Mouse (Mus musculus) ES-E14 (cell line): ENCODE data around the gene Ephb1. TPM values are rescaled to one million over a fixed set of nuclear protein-coding genes. Genes with fewer than 3 reads are reported as not detected.

Experiments
- DNase-seq: peaks from one replicate; pipeline ENCODE4 v3.0.0-alpha.2; 2013; ENCODE audit warnings: low read depth, low spot score
- H3K27ac ChIP-seq: 2 replicates; pipeline ENCODE4 v1.5.1; 2012; ENCODE audit warnings: low read depth, mild to moderate bottlenecking, low read length, moderate library complexity, mixed read lengths; ENCODE audit not compliant: poor library complexity, insufficient read depth, severe bottlenecking
- H3K36me3 ChIP-seq: 2 replicates; pipeline ENCODE4 v1.6.1; 2012; ENCODE audit warnings: mild to moderate bottlenecking, low read length, moderate library complexity, mixed read lengths; ENCODE audit not compliant: control insufficient read depth, poor library complexity, insufficient read depth, severe bottlenecking
- H3K4me1 ChIP-seq, 2 experiments: fragments of 150-350 bp in 1 of 2; sonication (generic) in 1 of 2; 2 replicates each; pipeline ENCODE4 v1.6.1; 2012; ENCODE audit warnings: low read length in 2 of 2, mild to moderate bottlenecking in 1 of 2, mixed read lengths in 1 of 2; ENCODE audit not compliant: control insufficient read depth in 2 of 2, insufficient read depth in 2 of 2, poor library complexity in 1 of 2
- H3K4me3 ChIP-seq, 2 experiments: fragments of 150-350 bp in 1 of 2; sonication (generic) in 1 of 2; 2 replicates each; pipeline ENCODE4 v1.5.1; 2012; ENCODE audit warnings: low read length in 2 of 2, low read depth in 1 of 2, mild to moderate bottlenecking in 1 of 2, mixed read lengths in 1 of 2; ENCODE audit not compliant: insufficient read depth in 1 of 2, poor library complexity in 1 of 2, severe bottlenecking in 1 of 2
- H3K9ac ChIP-seq: 2 replicates; pipeline ENCODE4 v1.6.1; 2012; ENCODE audit warnings: low read depth, mild to moderate bottlenecking, low read length, mixed read lengths; ENCODE audit not compliant: poor library complexity, insufficient read depth, severe bottlenecking
- H3K9me3 ChIP-seq: fragments of 150-350 bp; sonication (generic); 2 replicates; pipeline ENCODE4 v1.6.1; 2012; ENCODE audit warnings: low read depth, mild to moderate bottlenecking, low read length; ENCODE audit not compliant: control insufficient read depth, insufficient read depth
- CHD2 ChIP-seq: IDR thresholded peaks from 2 replicates; pipeline ENCODE4 v1.6.1; 2014; ENCODE audit warnings: mild to moderate bottlenecking, low read depth, low read length, inconsistent platforms
- HCFC1 ChIP-seq: IDR thresholded peaks from 2 replicates; pipeline ENCODE4 v1.6.1; 2012; ENCODE audit warnings: low read length, inconsistent platforms, borderline replicate concordance; ENCODE audit not compliant: insufficient read depth
- MAFK ChIP-seq: IDR thresholded peaks from 2 replicates; pipeline ENCODE4 v1.6.1; 2014; ENCODE audit warnings: mild to moderate bottlenecking, low read depth, low read length, inconsistent platforms; ENCODE audit not compliant: insufficient read depth
- ZC3H11A ChIP-seq: IDR thresholded peaks from 2 replicates; pipeline ENCODE4 v1.6.1; 2012; ENCODE audit warnings: low read depth, mild to moderate bottlenecking, inconsistent platforms, low read length, borderline replicate concordance
- ZNF384 ChIP-seq: IDR thresholded peaks from 2 replicates; pipeline ENCODE4 v1.6.1; 2012; ENCODE audit warnings: low read depth, low read length, inconsistent platforms
- in situ Hi-C, 2 experiments: fragments of 600-800 bp; cut with MboI; formaldehyde crosslinking; loops; one replicate each; pipeline ENCODE4 v1.15.1; 2025; ENCODE audit warnings: low sequenced_read_pairs in 2 of 2, inconsistent platforms in 1 of 2; ENCODE audit not compliant: unreplicated experiment in 2 of 2
- total RNA-seq: library from RNA; depleted of rRNA; stranded (reverse); fragments of 300-350 nt; gene quantifications from 2 replicates; pipeline ENCODE4 v1.2.3, GENCODE M21; 2012

The Ephb1 gene
- total RNA-seq, 1 experiment, result 0.27 TPM

GRCm38 (mm10) chr9:102365536-102365935, 11.0 kb upstream of the Ephb1 start:
- no peak overlapping the region for H3K9ac ChIP-seq
- no peaks in the 10 kb centered on the region for H3K9me3 ChIP-seq
- in situ Hi-C loops, result loop anchor here (25.0 kb wide), 1 partner anchor 1053 kb away; no protein-coding TSS in a partner anchor
- H3K4me1 ChIP-seq, result no peaks in the 10 kb centered on the region
- H3K4me3 ChIP-seq, result no peak overlapping the region
- no peak for DNase-seq
- H3K27ac ChIP-seq, result no peak overlapping the region
- no peaks in the 10 kb centered on the region for H3K36me3 ChIP-seq
- TF ChIP-seq CHD2, result no peak
- TF ChIP-seq ZNF384, result no peak
- TF ChIP-seq ZC3H11A, result no peak
- no peak for TF ChIP-seq MAFK
- no peak for TF ChIP-seq HCFC1

GRCm38 (mm10) chr9:102359311-102359710, 4.8 kb upstream of the Ephb1 start:
- no peak for TF ChIP-seq ZNF384
- no peak for TF ChIP-seq MAFK
- no peak for TF ChIP-seq ZC3H11A
- no peak for TF ChIP-seq CHD2
- no peak for TF ChIP-seq HCFC1
- no peak overlapping the region for H3K9ac ChIP-seq
- DNase-seq, result no peak
- no peaks in the 10 kb centered on the region for H3K36me3 ChIP-seq
- no peaks in the 10 kb centered on the region for H3K9me3 ChIP-seq
- in situ Hi-C loops, result loop anchor here (25.0 kb wide), 1 partner anchor 1047 kb away; no protein-coding TSS in a partner anchor
- H3K27ac ChIP-seq, result no peak overlapping the region
- no peak overlapping the region for H3K4me3 ChIP-seq
- H3K4me1 ChIP-seq, result no peaks in the 10 kb centered on the region

GRCm38 (mm10) chr9:102358711-102359110, 4.2 kb upstream of the Ephb1 start:
- H3K27ac ChIP-seq, result no peak overlapping the region
- H3K9me3 ChIP-seq, result no peaks in the 10 kb centered on the region
- H3K36me3 ChIP-seq, result no peaks in the 10 kb centered on the region
- DNase-seq, result no peak
- in situ Hi-C loops, result loop anchor here (25.0 kb wide), 1 partner anchor 1046 kb away; no protein-coding TSS in a partner anchor
- no peak overlapping the region for H3K9ac ChIP-seq
- no peak for TF ChIP-seq HCFC1
- no peak for TF ChIP-seq CHD2
- TF ChIP-seq ZNF384, result no peak
- TF ChIP-seq MAFK, result no peak
- no peak for TF ChIP-seq ZC3H11A
- no peak overlapping the region for H3K4me3 ChIP-seq
- H3K4me1 ChIP-seq, result no peaks in the 10 kb centered on the region

- Histone ChIP-seq H3K9ac (no peak overlapping the region), H3K4me1 (no peaks in the 10 kb centered on the region), H3K4me3 (no peak overlapping the region), H3K9me3 (no peaks in the 10 kb centered on the region), H3K27ac (no peak overlapping the region), H3K36me3 (no peaks in the 10 kb centered on the region)
- in situ Hi-C loops, result loop anchor here (25.0 kb wide), 1 partner anchor 1046 kb away; no protein-coding TSS in a partner anchor
- no peak for DNase-seq
- TF ChIP-seq ZC3H11A (no peak), ZNF384 (no peak), CHD2 (no peak), HCFC1 (no peak), MAFK (no peak)
Measured at GRCm38 (mm10) chr9:102358011-102358410, 3.5 kb upstream of the Ephb1 start.
